Mouse (Mus musculus): Measurements from ENCODE around the gene Fem1a. TPM values are rescaled to one million over a fixed set of nuclear protein-coding genes. Genes with fewer than 3 reads are reported as not detected.
A peak's percentile ranks its signal among the peaks of the same experiment; 100 is the strongest.

The Fem1a gene
- total and polyA plus RNA-seq, 2 experiments from 2014 or later: 15.7 to 47.0 TPM

GRCm38 (mm10) chr17:56298238-56298637 lies 41.6 kb downstream of the Fem1a start:
- no peaks in the 10 kb centered on the region; the same call in 1 of the 2 replicates for H3K4me1 ChIP-seq (ENCODE audit: insufficient read depth, low read length)
- DNase-seq (ENCODE audit: low spot score) (no peak), ATAC-seq (no peak)
- TF ChIP-seq CTCF (IDR thresholded peaks at IDR 0.05; ENCODE audit: low read depth): no peak
- H3K9ac ChIP-seq (replicated peaks; ENCODE audit: low read length): no peak overlapping the region
- no peak overlapping the region for H3K4me3 ChIP-seq (ENCODE audit: low read length)
- no peaks in the 10 kb centered on the region for H3K36me3 ChIP-seq (ENCODE audit: insufficient read depth, low read length)
- H3K27ac ChIP-seq: no peak overlapping the region
- 100% methylated on average over 1 of the region's 1 CpGs for WGBS
- H3K27me3 ChIP-seq (ENCODE audit: insufficient read depth, low read length): no peaks in the 10 kb centered on the region
- no peaks in the 10 kb centered on the region for H3K9me3 ChIP-seq (ENCODE audit: low read length)
- H3K4me2 ChIP-seq (ENCODE audit: low read depth, low read length): no peak overlapping the region

DNA sequence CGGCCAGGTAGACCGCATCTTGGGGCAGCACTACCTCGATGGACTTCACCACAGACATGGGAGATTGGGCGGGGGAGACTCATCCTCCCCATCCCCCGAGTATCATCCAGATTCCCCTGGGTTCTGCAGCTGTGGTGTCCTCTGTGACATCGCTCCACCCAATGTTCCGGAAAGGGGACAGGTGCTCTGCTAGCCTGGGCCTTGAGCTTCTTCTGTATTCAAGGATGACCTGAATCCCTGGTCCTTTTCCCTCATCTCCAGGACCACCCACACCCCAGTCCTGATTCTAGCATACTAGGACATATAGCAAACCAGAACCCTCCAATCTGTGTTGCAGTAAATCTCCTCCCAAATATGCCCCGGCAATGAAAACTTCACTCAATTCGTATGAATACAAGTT lies 43.6 kb downstream of the Fem1a start, which contains the start of gene Arrdc5:
Gene Arrdc5, minus strand, starts transcription at position 101 of the 400 bp plus-strand sequence.
- Histone ChIP-seq H3K4me2 (ENCODE audit: low read depth, low read length) (no peak within 1 kb of the TSS), H3K27ac (no peak within 1 kb of the TSS), H3K27me3 (ENCODE audit: insufficient read depth, low read length) (no peaks in the 10 kb centered on the region), H3K36me3 (ENCODE audit: insufficient read depth, low read length) (no peaks in the 10 kb centered on the region), H3K4me3 (ENCODE audit: low read length) (no peak within 1 kb of the TSS), H3K9me3 (ENCODE audit: low read length) (no peaks in the 10 kb centered on the region), H3K9ac (replicated peaks; ENCODE audit: low read length) (no peak within 1 kb of the TSS), H3K4me1 (ENCODE audit: insufficient read depth, low read length) (no peaks in the 10 kb centered on the region; the same call in 1 of the 2 replicates)
- no peak for TF ChIP-seq CTCF (IDR thresholded peaks at IDR 0.05; ENCODE audit: low read depth)
- ATAC-seq (no peak), DNase-seq (ENCODE audit: low spot score) (no peak)
- 92% methylated on average over 9 of the region's 9 CpGs for WGBS

GRCm38 (mm10) chr17:56302363-56302996 lies 45.9 kb downstream of the Fem1a start:
- DNase-seq (ENCODE audit: low spot score) (no peak), ATAC-seq (peak; percentile 22; the same call in 1 of the 2 replicates)
- Histone ChIP-seq H3K27me3 (ENCODE audit: insufficient read depth, low read length) (no peaks in the 10 kb centered on the region), H3K9me3 (ENCODE audit: low read length) (no peaks in the 10 kb centered on the region), H3K9ac (replicated peaks; ENCODE audit: low read length) (no peak overlapping the region), H3K4me2 (ENCODE audit: low read depth, low read length) (no peak overlapping the region), H3K36me3 (ENCODE audit: insufficient read depth, low read length) (no peaks in the 10 kb centered on the region), H3K4me3 (ENCODE audit: low read length) (no peak overlapping the region), H3K4me1 (ENCODE audit: insufficient read depth, low read length) (no peaks in the 10 kb centered on the region; the same call in 1 of the 2 replicates), H3K27ac (peak overlapping the region; percentile 3; the same call in 1 of the 2 replicates)
- no peak for TF ChIP-seq CTCF (IDR thresholded peaks at IDR 0.05; ENCODE audit: low read depth)
- 20% methylated on average over 13 of the region's 13 CpGs for WGBS

- no peaks in the 10 kb centered on the region for H3K36me3 ChIP-seq (ENCODE audit: insufficient read depth, low read length)
- peak within 1 kb of the TSS; percentile 46 for H3K9ac ChIP-seq (replicated peaks; ENCODE audit: low read length)
- no peaks in the 10 kb centered on the region; the same call in 1 of the 2 replicates for H3K4me1 ChIP-seq (ENCODE audit: insufficient read depth, low read length)
- no peak for TF ChIP-seq CTCF (IDR thresholded peaks at IDR 0.05; ENCODE audit: low read depth)
- H3K27ac ChIP-seq: peak within 1 kb of the TSS; percentile 76
- WGBS: under 1% methylated on average over 43 of the region's 43 CpGs
- H3K27me3 ChIP-seq (ENCODE audit: insufficient read depth, low read length): no peaks in the 10 kb centered on the region
- H3K4me3 ChIP-seq (ENCODE audit: low read length): peak within 1 kb of the TSS; percentile 74
- no peaks in the 10 kb centered on the region for H3K9me3 ChIP-seq (ENCODE audit: low read length)
- peak; percentile 74 for DNase-seq (ENCODE audit: low spot score)
- peak within 1 kb of the TSS; percentile 96 for H3K4me2 ChIP-seq (ENCODE audit: low read depth, low read length)
- peak; percentile 58 for ATAC-seq
Observed at GRCm38 (mm10) chr17:56303160-56303846, 46.7 kb downstream of the Fem1a start, which contains the start of gene Uhrf1. Gene Uhrf1 (plus strand): TSS chr17:56303321.

DNA sequence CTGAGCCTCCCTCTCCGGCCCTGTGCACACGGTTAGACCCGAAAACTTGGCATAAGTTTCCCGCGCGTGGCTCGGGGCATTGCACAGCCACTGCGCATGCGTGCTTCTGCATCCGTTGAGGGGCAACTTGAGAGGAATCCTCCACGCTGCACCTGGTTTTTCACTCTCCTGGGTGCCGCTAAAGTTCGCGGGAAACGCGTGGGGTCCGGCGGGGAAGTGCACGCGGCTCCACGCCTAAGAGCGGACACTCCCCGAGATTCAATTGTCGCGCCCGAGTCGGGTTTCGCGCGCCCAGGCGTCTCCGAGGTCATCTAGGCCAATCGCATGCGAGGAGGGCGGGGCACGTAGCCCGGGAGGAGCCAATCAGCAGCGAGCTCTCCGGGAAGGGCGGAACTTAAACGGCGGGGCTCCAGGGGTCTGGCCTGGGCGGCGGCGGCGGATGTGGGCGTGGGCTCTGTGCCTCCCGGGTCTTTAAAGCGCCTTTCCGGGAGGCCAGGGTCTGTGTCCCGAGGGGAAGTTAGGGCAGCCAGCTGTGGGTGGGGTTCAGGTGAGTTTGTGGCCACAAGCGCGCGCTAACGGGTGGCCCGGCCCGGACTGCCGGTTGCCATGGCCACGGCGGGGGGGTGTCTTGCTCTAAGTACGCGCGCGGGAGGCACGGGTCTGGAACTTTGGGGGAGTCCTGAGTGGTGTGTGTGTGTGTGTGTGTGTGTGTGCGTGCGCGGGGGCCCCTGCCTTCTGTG lies 47.4 kb downstream of the Fem1a start:
- TF ChIP-seq CTCF (IDR thresholded peaks at IDR 0.05; ENCODE audit: low read depth): no peak
- Histone ChIP-seq H3K27me3 (ENCODE audit: insufficient read depth, low read length) (no peaks in the 10 kb centered on the region), H3K4me1 (ENCODE audit: insufficient read depth, low read length) (no peaks in the 10 kb centered on the region; the same call in 1 of the 2 replicates), H3K36me3 (ENCODE audit: insufficient read depth, low read length) (no peaks in the 10 kb centered on the region), H3K9ac (replicated peaks; ENCODE audit: low read length) (peak overlapping the region; percentile 46), H3K4me3 (ENCODE audit: low read length) (peak overlapping the region; percentile 74), H3K27ac (peak overlapping the region; percentile 76; the same call in 1 of the 2 replicates), H3K9me3 (ENCODE audit: low read length) (no peaks in the 10 kb centered on the region), H3K4me2 (ENCODE audit: low read depth, low read length) (peak overlapping the region; percentile 96)
- ATAC-seq: peak; percentile 96
- peak; percentile 97 for DNase-seq (ENCODE audit: low spot score)
- WGBS: under 1% methylated on average over 64 of the region's 68 CpGs

DNA sequence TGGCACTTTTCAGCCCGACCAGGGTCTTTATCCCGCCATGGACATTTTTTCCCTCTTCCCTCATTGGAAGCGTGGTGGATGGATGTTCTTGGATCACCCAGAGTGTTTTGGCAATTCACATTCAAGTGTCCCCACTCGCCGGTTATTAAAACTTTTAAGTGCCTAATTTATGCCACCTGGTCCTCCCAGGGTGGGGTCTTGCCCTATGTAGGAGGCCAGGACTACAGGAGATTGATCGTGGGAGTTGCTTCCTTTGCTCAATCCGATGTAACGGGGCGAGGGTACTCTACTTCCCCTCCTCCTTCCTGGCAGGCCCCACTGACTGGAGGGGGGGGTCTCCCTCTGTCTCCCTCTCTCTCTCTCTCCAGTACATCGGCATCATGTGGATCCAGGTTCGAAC lies 48.1 kb downstream of the Fem1a start:
- 9% methylated on average over 11 of the region's 11 CpGs for WGBS
- DNase-seq (ENCODE audit: low spot score) (no peak), ATAC-seq (no peak)
- H3K4me2 ChIP-seq (ENCODE audit: low read depth, low read length): peak overlapping the region; percentile 96
- peak overlapping the region; percentile 74 for H3K4me3 ChIP-seq (ENCODE audit: low read length)
- no peak overlapping the region for H3K27ac ChIP-seq
- peak overlapping the region; percentile 41; the same call in 1 of the 2 replicates for H3K9ac ChIP-seq (replicated peaks; ENCODE audit: low read length)
- no peaks in the 10 kb centered on the region for H3K36me3 ChIP-seq (ENCODE audit: insufficient read depth, low read length)
- TF ChIP-seq CTCF (IDR thresholded peaks at IDR 0.05; ENCODE audit: low read depth): no peak
- H3K9me3 ChIP-seq (ENCODE audit: low read length): no peaks in the 10 kb centered on the region
- no peaks in the 10 kb centered on the region; the same call in 1 of the 2 replicates for H3K4me1 ChIP-seq (ENCODE audit: insufficient read depth, low read length)
- H3K27me3 ChIP-seq (ENCODE audit: insufficient read depth, low read length): no peaks in the 10 kb centered on the region

All from hindbrain, postnatal 0 days (tissue).